Mouse (Mus musculus): ENCODE measurements around the gene Olfr222. TPM values are rescaled to one million over a fixed set of nuclear protein-coding genes. Genes with fewer than 3 reads are reported as not detected.
"Not testable (repeated sequence)": the region's sequence is repeated elsewhere in the genome, so short reads cannot be mapped to it uniquely, and the experiment has no call there.

Olfr222 gene
- polyA plus RNA-seq (2015; fragmentation: Nextera tagmentation; extraction: Ambion mirVana): not detected in 2 replicates

DNA sequence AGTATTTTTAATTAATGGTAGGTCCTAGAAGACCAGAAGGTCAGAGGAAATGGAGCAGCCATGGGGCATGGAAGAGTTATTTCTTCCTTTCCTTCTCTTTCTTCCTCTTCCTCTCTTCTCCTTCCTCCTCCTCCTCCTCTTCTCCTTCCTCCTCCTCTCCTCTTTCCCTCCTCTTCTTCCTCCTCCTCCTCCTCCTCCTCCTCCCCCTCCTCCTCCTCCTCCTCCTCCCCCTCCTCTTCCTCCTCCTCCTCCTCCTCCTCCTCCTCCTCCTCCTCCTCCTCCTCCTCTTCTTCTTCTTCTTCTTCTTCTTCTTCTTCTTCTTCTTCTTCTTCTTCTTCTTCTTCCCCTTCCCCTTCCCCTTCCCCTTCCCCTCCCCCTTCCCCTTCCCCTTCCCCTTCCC, at the start of gene Olfr222:
Gene Olfr222, minus strand, starts transcription at position 101 of the 400 bp plus-strand sequence.
- not testable (repeated sequence) for H3K9me3 ChIP-seq (ENCODE audit: control insufficient read depth, low read length); H3K27ac ChIP-seq (ENCODE audit: low read length); ATAC-seq; H3K4me3 ChIP-seq (ENCODE audit: low read length); H3K4me1 ChIP-seq (ENCODE audit: control insufficient read depth, insufficient read depth, low read length); H3K36me3 ChIP-seq (ENCODE audit: control insufficient read depth, insufficient read depth, low read length); H3K4me2 ChIP-seq (ENCODE audit: low read depth, low read length); H3K9ac ChIP-seq (ENCODE audit: low read depth, low read length); H3K27me3 ChIP-seq (replicated peaks; ENCODE audit: control insufficient read depth, insufficient read depth, low read length)

DNA sequence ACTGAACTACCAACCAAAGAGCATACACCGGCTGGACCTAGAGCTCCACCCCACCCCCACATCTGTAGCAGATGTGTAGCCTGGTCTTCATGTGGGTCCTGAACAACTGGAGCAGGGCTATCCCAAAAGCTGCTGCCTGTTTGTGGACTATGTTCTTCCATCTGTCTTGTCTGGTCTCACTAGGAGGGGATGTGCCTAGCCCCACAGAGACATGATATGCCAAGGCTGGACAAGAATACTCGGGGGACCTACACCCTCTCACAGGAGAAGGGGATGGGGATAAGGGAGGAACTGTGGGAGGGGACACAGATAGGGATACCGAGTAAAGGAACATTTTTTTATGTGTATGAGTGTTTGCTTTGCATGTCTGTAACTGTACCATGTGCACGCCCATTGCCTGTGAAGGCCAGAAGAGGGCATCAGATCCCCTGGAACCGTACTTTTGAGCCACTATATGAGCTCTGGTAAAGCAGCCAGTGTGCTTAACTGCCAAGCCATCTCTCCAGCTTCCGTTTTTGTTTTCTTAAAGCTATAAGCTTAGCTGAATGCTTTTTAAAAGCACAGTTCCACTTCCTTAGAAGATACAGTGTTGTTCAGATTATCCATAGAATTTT, 48.1 kb upstream of the Olfr222 start:
- WGBS: 32% methylated on average over 6 of the region's 6 CpGs
- Histone ChIP-seq H3K9ac (ENCODE audit: low read depth, low read length) (no peak overlapping the region), H3K9me3 (ENCODE audit: control insufficient read depth, low read length) (no peaks in the 10 kb centered on the region), H3K36me3 (ENCODE audit: control insufficient read depth, insufficient read depth, low read length) (no peaks in the 10 kb centered on the region), H3K4me1 (ENCODE audit: control insufficient read depth, insufficient read depth, low read length) (no peaks in the 10 kb centered on the region), H3K27me3 (replicated peaks; ENCODE audit: control insufficient read depth, insufficient read depth, low read length) (no peaks in the 10 kb centered on the region), H3K27ac (ENCODE audit: low read length) (no peak overlapping the region), H3K4me3 (ENCODE audit: low read length) (no peak overlapping the region), H3K4me2 (ENCODE audit: low read depth, low read length) (no peak overlapping the region)
- 0 out of 2 replicates have a peak, but pooled peaks have one; percentile 58 for ATAC-seq

DNA sequence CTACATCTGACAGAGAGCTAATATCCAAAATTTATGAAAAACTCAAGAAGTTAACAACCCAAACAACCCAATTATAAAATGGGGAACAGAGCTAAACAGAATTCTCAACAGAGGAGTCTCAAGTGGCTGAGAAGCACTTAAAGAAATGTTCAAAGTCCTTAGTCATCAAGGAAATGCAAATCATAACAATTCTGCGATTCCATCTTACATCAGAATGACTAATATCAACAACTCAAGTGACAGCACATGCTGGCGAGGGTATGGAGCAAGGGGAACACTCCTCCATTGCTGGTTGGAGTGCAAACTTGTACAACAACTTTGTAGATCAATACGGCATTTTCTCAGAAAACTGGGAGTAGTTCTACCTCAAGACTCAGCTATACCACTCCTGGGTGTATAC, 46.2 kb upstream of the Olfr222 start:
- Histone ChIP-seq H3K9me3 (ENCODE audit: control insufficient read depth, low read length) (no peaks in the 10 kb centered on the region), H3K4me3 (ENCODE audit: low read length) (no peak overlapping the region), H3K36me3 (ENCODE audit: control insufficient read depth, insufficient read depth, low read length) (no peaks in the 10 kb centered on the region), H3K27me3 (replicated peaks; ENCODE audit: control insufficient read depth, insufficient read depth, low read length) (no peaks in the 10 kb centered on the region), H3K4me1 (ENCODE audit: control insufficient read depth, insufficient read depth, low read length) (no peaks in the 10 kb centered on the region), H3K4me2 (ENCODE audit: low read depth, low read length) (no peak overlapping the region), H3K27ac (ENCODE audit: low read length) (no peak overlapping the region), H3K9ac (ENCODE audit: low read depth, low read length) (no peak overlapping the region)
- WGBS: 66% methylated on average over 3 of the region's 3 CpGs
- ATAC-seq: no peak

GRCm38 (mm10) chr11:59616986-59617385, 41.0 kb upstream of the Olfr222 start:
- H3K4me3 ChIP-seq (ENCODE audit: low read length); H3K36me3 ChIP-seq (ENCODE audit: control insufficient read depth, insufficient read depth, low read length); H3K9ac ChIP-seq (ENCODE audit: low read depth, low read length); H3K4me1 ChIP-seq (ENCODE audit: control insufficient read depth, insufficient read depth, low read length); H3K4me2 ChIP-seq (ENCODE audit: low read depth, low read length); H3K27ac ChIP-seq (ENCODE audit: low read length); H3K9me3 ChIP-seq (ENCODE audit: control insufficient read depth, low read length); ATAC-seq; H3K27me3 ChIP-seq (replicated peaks; ENCODE audit: control insufficient read depth, insufficient read depth, low read length): not testable (repeated sequence)
- 92% methylated on average over 2 of the region's 2 CpGs for WGBS

DNA sequence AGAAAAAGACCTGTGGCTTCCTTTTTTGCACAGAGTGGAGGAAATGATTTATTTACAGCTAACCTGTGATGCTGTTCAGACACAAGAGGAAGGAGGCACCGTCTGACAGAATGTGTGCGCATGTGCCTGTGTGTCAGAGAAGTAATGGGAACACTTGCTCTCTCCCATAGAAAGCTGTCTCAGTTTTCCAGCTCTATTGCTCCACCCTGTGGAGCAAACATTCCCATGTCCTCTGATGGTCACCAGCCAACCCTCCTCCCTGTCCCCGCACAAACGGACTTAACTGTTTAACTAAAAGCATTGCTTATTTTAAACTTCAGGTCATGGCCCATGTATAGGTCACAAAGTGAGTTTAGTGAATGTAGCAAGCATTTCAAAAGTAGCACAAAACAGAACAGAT, 38.1 kb upstream of the Olfr222 start:
- no peak overlapping the region for H3K9ac ChIP-seq (ENCODE audit: low read depth, low read length)
- no peak overlapping the region for H3K4me3 ChIP-seq (ENCODE audit: low read length)
- no peak overlapping the region for H3K4me2 ChIP-seq (ENCODE audit: low read depth, low read length)
- no peaks in the 10 kb centered on the region for H3K36me3 ChIP-seq (ENCODE audit: control insufficient read depth, insufficient read depth, low read length)
- 27% methylated on average over 4 of the region's 4 CpGs for WGBS
- H3K27me3 ChIP-seq (replicated peaks; ENCODE audit: control insufficient read depth, insufficient read depth, low read length): no peaks in the 10 kb centered on the region
- H3K27ac ChIP-seq (ENCODE audit: low read length): no peak overlapping the region
- ATAC-seq: no peak
- H3K4me1 ChIP-seq (ENCODE audit: control insufficient read depth, insufficient read depth, low read length): no peaks in the 10 kb centered on the region
- H3K9me3 ChIP-seq (ENCODE audit: control insufficient read depth, low read length): no peaks in the 10 kb centered on the region

DNA sequence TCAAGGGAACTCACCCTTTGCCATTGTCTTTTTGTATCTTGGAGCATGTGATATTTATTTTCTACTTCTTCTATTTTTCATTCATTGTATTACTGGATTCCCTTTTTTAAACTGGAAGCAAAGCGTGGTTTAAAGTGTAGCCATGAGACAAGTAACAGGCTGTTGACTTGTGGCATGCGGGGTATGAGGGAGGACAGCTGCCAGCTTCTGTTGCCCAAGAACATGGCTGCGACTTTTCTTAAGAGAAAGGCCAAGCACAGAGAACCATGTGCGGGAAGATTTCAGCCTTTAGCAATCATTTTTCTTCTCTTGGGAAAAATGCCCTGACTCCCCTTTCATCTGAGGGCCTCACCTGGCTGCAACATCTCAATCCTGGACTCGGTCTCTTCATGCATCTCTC, 35.6 kb upstream of the Olfr222 start:
- Histone ChIP-seq H3K9ac (ENCODE audit: low read depth, low read length) (no peak overlapping the region), H3K36me3 (ENCODE audit: control insufficient read depth, insufficient read depth, low read length) (no peaks in the 10 kb centered on the region), H3K4me3 (ENCODE audit: low read length) (no peak overlapping the region), H3K27ac (ENCODE audit: low read length) (no peak overlapping the region), H3K27me3 (replicated peaks; ENCODE audit: control insufficient read depth, insufficient read depth, low read length) (no peaks in the 10 kb centered on the region), H3K4me2 (ENCODE audit: low read depth, low read length) (no peak overlapping the region), H3K9me3 (ENCODE audit: control insufficient read depth, low read length) (no peaks in the 10 kb centered on the region), H3K4me1 (ENCODE audit: control insufficient read depth, insufficient read depth, low read length) (no peaks in the 10 kb centered on the region)
- WGBS: 71% methylated on average over 5 of the region's 5 CpGs
- no peak for ATAC-seq

DNA sequence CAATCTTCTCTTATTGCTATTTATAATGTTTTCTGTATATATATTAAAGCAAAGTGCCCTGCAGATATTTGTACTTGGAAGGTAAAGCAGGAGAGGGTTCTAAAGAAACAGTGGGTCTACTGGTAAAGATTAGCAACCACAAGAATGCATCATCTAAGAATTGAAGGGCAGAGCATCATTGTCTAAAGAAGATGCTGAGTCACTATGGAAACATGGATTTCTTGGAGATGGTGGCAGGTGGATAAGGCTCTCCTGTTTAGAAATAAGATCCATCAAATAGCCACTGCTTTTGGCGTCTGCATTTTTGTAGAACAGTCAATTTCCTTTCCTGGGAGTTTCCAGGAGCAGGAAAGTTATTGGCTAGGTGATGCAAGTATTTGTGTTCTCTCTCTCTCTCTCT, 26.3 kb upstream of the Olfr222 start:
- no peak overlapping the region for H3K9ac ChIP-seq (ENCODE audit: low read depth, low read length)
- no peaks in the 10 kb centered on the region for H3K9me3 ChIP-seq (ENCODE audit: control insufficient read depth, low read length)
- H3K36me3 ChIP-seq (ENCODE audit: control insufficient read depth, insufficient read depth, low read length): no peaks in the 10 kb centered on the region
- H3K27me3 ChIP-seq (replicated peaks; ENCODE audit: control insufficient read depth, insufficient read depth, low read length): no peaks in the 10 kb centered on the region
- 29% methylated on average over 1 of the region's 1 CpGs for whole genome bisulfite sequencing
- no peak overlapping the region for H3K4me3 ChIP-seq (ENCODE audit: low read length)
- no peak overlapping the region for H3K27ac ChIP-seq (ENCODE audit: low read length)
- H3K4me1 ChIP-seq (ENCODE audit: control insufficient read depth, insufficient read depth, low read length): no peaks in the 10 kb centered on the region
- ATAC-seq: no peak
- no peak overlapping the region for H3K4me2 ChIP-seq (ENCODE audit: low read depth, low read length)

DNA sequence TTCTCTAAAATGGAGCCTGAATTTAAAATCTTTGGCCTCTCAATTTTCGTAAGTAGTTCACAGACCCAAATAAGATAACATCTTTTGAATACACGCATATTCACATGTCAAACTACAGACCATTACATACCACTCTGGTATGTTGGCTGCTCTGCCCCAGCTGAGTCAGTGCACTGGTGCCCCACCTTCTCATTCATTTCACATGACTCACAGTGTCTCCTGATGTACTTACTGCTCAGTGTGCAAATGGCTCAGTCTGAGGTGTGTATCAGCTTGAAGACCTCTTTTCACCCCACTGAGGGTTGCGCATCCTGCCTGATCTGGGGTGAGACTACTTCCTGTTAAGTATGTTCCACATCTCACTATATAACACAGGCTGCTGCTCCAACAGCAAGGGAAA, 24.8 kb upstream of the Olfr222 start:
- H3K4me1 ChIP-seq (ENCODE audit: control insufficient read depth, insufficient read depth, low read length): no peaks in the 10 kb centered on the region
- no peak for ATAC-seq
- H3K36me3 ChIP-seq (ENCODE audit: control insufficient read depth, insufficient read depth, low read length): no peaks in the 10 kb centered on the region
- no peaks in the 10 kb centered on the region for H3K27me3 ChIP-seq (replicated peaks; ENCODE audit: control insufficient read depth, insufficient read depth, low read length)
- H3K4me3 ChIP-seq (ENCODE audit: low read length): no peak overlapping the region
- H3K9me3 ChIP-seq (ENCODE audit: control insufficient read depth, low read length): no peaks in the 10 kb centered on the region
- 82% methylated on average over 3 of the region's 3 CpGs for WGBS
- H3K27ac ChIP-seq (ENCODE audit: low read length): no peak overlapping the region
- no peak overlapping the region for H3K4me2 ChIP-seq (ENCODE audit: low read depth, low read length)
- H3K9ac ChIP-seq (ENCODE audit: low read depth, low read length): no peak overlapping the region

DNA sequence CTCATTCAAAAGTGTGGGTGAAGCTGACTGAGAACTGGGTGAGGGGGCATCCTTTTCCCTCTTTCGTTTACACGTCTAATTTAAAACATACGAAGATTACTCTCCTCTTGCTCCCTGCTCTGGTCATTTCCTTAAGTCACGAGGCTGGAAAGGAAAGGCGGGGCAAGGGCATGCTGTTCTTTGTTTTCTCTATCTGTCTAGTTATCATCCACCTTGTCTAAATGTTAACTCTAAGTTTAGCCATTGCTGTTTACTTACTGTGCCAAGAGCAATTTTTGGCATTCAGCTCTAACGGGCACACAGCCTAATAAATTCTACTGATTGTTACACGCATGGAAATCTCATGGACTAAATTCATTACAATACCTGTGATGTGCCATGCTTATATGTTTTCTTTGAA, 23.2 kb upstream of the Olfr222 start:
- Histone ChIP-seq H3K4me3 (ENCODE audit: low read length) (no peak overlapping the region), H3K4me2 (ENCODE audit: low read depth, low read length) (no peak overlapping the region)

GRCm38 (mm10) chr11:59596950-59597349, 20.9 kb upstream of the Olfr222 start:
- no peak overlapping the region for H3K4me2 ChIP-seq (ENCODE audit: low read depth, low read length)
- no peak overlapping the region for H3K27ac ChIP-seq (ENCODE audit: low read length)
- H3K27me3 ChIP-seq (replicated peaks; ENCODE audit: control insufficient read depth, insufficient read depth, low read length): no peaks in the 10 kb centered on the region
- H3K9me3 ChIP-seq (ENCODE audit: control insufficient read depth, low read length): no peaks in the 10 kb centered on the region
- H3K36me3 ChIP-seq (ENCODE audit: control insufficient read depth, insufficient read depth, low read length): no peaks in the 10 kb centered on the region
- ATAC-seq: no peak
- no peak overlapping the region for H3K9ac ChIP-seq (ENCODE audit: low read depth, low read length)
- H3K4me3 ChIP-seq (ENCODE audit: low read length): no peak overlapping the region
- WGBS: 82% methylated on average over 8 of the region's 8 CpGs
- no peaks in the 10 kb centered on the region for H3K4me1 ChIP-seq (ENCODE audit: control insufficient read depth, insufficient read depth, low read length)

More for the DNA sequence above, 23.2 kb upstream of the Olfr222 start:
- Histone ChIP-seq H3K27ac (ENCODE audit: low read length) (no peak overlapping the region), H3K9me3 (ENCODE audit: control insufficient read depth, low read length) (no peaks in the 10 kb centered on the region), H3K4me1 (ENCODE audit: control insufficient read depth, insufficient read depth, low read length) (no peaks in the 10 kb centered on the region), H3K9ac (ENCODE audit: low read depth, low read length) (no peak overlapping the region), H3K27me3 (replicated peaks; ENCODE audit: control insufficient read depth, insufficient read depth, low read length) (no peaks in the 10 kb centered on the region), H3K36me3 (ENCODE audit: control insufficient read depth, insufficient read depth, low read length) (no peaks in the 10 kb centered on the region)
- no peak for ATAC-seq
- WGBS: 44% methylated on average over 7 of the region's 7 CpGs

All from intestine, embryonic 16.5 days (tissue).